ENCODE assay signal across 14 mouse cellular contexts in genomic region chr1:190727385-190727784, GRCm38 (mm10).
DNase-seq lines count a peak whose midpoint lies in the region; ATAC-seq and TF ChIP-seq lines count a peak whose summit lies in the region.
"Had no signal": no experiment of that assay in that cellular context is flagged by ENCODE, and none has a peak within 500 bp of the region (broad histone marks: within the 10 kb centered on the region; RNA-seq: fewer than 3 reads in every experiment).

No protein-coding gene starts in this region.

- 33% methylated on average over 2 of the region's 2 CpGs for WGBS in forebrain, embryonic 12.5 days
- WGBS in hindbrain, postnatal 0 days: 37% methylated on average over 2 of the region's 2 CpGs

- no peaks in the 10 kb centered on the region for H3K36me3 ChIP-seq in forebrain, embryonic 12.5 days (replicated peaks)
- H3K36me3 ChIP-seq in hindbrain, postnatal 0 days (ENCODE audit: insufficient read depth, low read length): no peaks in the 10 kb centered on the region
- H3K36me3 ChIP-seq: limb, embryonic 13.5 days; liver, embryonic 15.5 days; stomach, embryonic 15.5 days had no signal

- DNase-seq in left cerebral cortex, adult 2 months (ENCODE audit: extremely low spot score in 1 of 2, low spot score in 2 of 2): no peak
- DNase-seq in left cerebral cortex, postnatal 14 days (ENCODE audit: low spot score in 2 of 2): no peak
- DNase-seq in Muller cell, postnatal 12 days (ENCODE audit: inconsistent ontology term): peak; percentile 17
- peak; percentile 40 for DNase-seq in hindbrain, postnatal 0 days (ENCODE audit: low spot score)
- no peak for DNase-seq in urinary bladder, adult 2 months (ENCODE audit: low spot score)
- no peak for DNase-seq in ovary, postnatal 36 days (ENCODE audit: low spot score)
- no peak for DNase-seq in heart, postnatal 36 days
- DNase-seq: adrenal gland, adult 2 months; cerebellum, adult 2 months had no signal

- no peak overlapping the region for H3K4me3 ChIP-seq in left cerebral cortex, adult 2 months
- no peak overlapping the region for H3K4me3 ChIP-seq in forebrain, embryonic 12.5 days (replicated peaks)
- H3K4me3 ChIP-seq in hindbrain, postnatal 0 days (ENCODE audit: low read length): no peak overlapping the region
- H3K4me3 ChIP-seq: limb, embryonic 13.5 days; liver, embryonic 15.5 days; myocyte; stomach, embryonic 15.5 days had no signal

- intact Hi-C loops in left cerebral cortex, adult 2 months (cut with DNase I): no loop called here
- intact Hi-C loops in left cerebral cortex, postnatal 14 days (cut with DNase I): no loop called here
- intact Hi-C loops in heart, postnatal 36 days (cut with DNase I): no loop called here

- TF ChIP-seq CTCF in left cerebral cortex, adult 2 months (IDR thresholded peaks at IDR 0.05): no peak
- no peak for TF ChIP-seq CTCF in hindbrain, postnatal 0 days (IDR thresholded peaks at IDR 0.05; ENCODE audit: low read depth)

- peak; percentile 12; the same call in 1 of the 2 replicates for ATAC-seq in forebrain, embryonic 12.5 days (ENCODE audit: low FRiP score)
- ATAC-seq in hindbrain, postnatal 0 days: no peak

- H3K4me2 ChIP-seq in forebrain, embryonic 12.5 days: 0 out of 2 replicates have a peak overlapping the region, but pooled peaks have one; percentile 2
- no peak overlapping the region for H3K4me2 ChIP-seq in hindbrain, postnatal 0 days (ENCODE audit: low read depth, low read length)
- H3K4me2 ChIP-seq: limb, embryonic 13.5 days; liver, embryonic 15.5 days; stomach, embryonic 15.5 days had no signal

- peak overlapping the region; percentile 32; the same call in 1 of the 2 replicates for H3K27ac ChIP-seq in left cerebral cortex, adult 2 months
- peak overlapping the region; percentile 91 for H3K27ac ChIP-seq in forebrain, embryonic 12.5 days
- peak overlapping the region; percentile 26; the same call in 1 of the 2 replicates for H3K27ac ChIP-seq in hindbrain, postnatal 0 days
- H3K27ac ChIP-seq: limb, embryonic 13.5 days; liver, embryonic 15.5 days; stomach, embryonic 15.5 days had no signal

- H3K4me1 ChIP-seq in forebrain, embryonic 12.5 days: peaks cover 62% of the 10 kb centered on the region
- H3K4me1 ChIP-seq in hindbrain, postnatal 0 days (ENCODE audit: insufficient read depth, low read length): peaks cover 22% of the 10 kb centered on the region
- H3K4me1 ChIP-seq: liver, embryonic 15.5 days; stomach, embryonic 15.5 days had no signal

- no peak overlapping the region for H3K9ac ChIP-seq in forebrain, embryonic 12.5 days
- no peak overlapping the region for H3K9ac ChIP-seq in hindbrain, postnatal 0 days (replicated peaks; ENCODE audit: low read length)
- H3K9ac ChIP-seq: limb, embryonic 13.5 days; liver, embryonic 15.5 days; stomach, embryonic 15.5 days had no signal

- no peaks in the 10 kb centered on the region for H3K27me3 ChIP-seq in forebrain, embryonic 12.5 days
- no peaks in the 10 kb centered on the region for H3K27me3 ChIP-seq in hindbrain, postnatal 0 days (ENCODE audit: insufficient read depth, low read length)
- H3K27me3 ChIP-seq: limb, embryonic 13.5 days; liver, embryonic 15.5 days; stomach, embryonic 15.5 days had no signal

- H3K9me3 ChIP-seq in forebrain, embryonic 12.5 days: no peaks in the 10 kb centered on the region
- no peaks in the 10 kb centered on the region for H3K9me3 ChIP-seq in hindbrain, postnatal 0 days (ENCODE audit: low read length)
- H3K9me3 ChIP-seq: limb, embryonic 13.5 days; liver, embryonic 15.5 days; stomach, embryonic 15.5 days had no signal

Comparison
In these comparisons a context has a peak if more than half of its experiments do, and no peak if none do; other contexts are left out.
1. DNase-seq: peak in Muller cell, postnatal 12 days (single experiment) and hindbrain, postnatal 0 days (single experiment); none in left cerebral cortex, adult 2 months (0 of 2), left cerebral cortex, postnatal 14 days (0 of 2), urinary bladder, adult 2 months (single experiment), ovary, postnatal 36 days (single experiment) and heart, postnatal 36 days (0 of 2).
2. H3K27ac ChIP-seq: peak in every context shown above with its lines; median percentile 91 in forebrain, embryonic 12.5 days; 32 in left cerebral cortex, adult 2 months; 26 in hindbrain, postnatal 0 days.